Mouse (Mus musculus) layer of hippocampus, adult 9-10 months (tissue): ENCODE measurements around the gene Tnfrsf13b.
A peak's percentile ranks its signal among the peaks of the same experiment; 100 is the strongest.
"Not testable (repeated sequence)": the region's sequence is repeated elsewhere in the genome, so short reads cannot be mapped to it uniquely, and the experiment has no call there.

ENCODE experiments used
- DNase-seq: peaks from one replicate; pipeline ENCODE4 v3.0.0; 2022; ENCODE audit warnings: low spot score

The Tnfrsf13b gene

DNA sequence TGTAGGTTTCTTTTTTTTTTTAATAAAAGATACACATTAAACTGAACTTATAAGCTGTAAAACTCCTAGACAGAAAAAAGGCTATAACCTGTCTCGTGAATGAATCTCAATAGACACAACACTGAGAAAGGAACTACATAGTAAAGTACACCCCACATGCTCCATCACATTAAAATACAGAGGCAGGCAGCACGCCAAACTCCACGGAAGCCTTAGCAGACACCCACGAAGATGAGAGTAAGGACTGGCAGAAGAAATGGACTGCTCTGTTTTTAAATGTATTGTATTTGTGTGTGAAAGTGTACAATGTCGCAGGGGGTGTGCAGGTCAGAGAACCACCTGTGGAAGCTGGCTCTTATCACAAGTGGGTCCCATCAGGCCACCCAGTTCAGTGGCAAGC lies 43.6 kb downstream of the Tnfrsf13b start:
- DNase-seq: no peak

GRCm38 (mm10) chr11:61173477-61173876 lies 46.9 kb downstream of the Tnfrsf13b start:
- DNase-seq: not testable (repeated sequence)

DNA sequence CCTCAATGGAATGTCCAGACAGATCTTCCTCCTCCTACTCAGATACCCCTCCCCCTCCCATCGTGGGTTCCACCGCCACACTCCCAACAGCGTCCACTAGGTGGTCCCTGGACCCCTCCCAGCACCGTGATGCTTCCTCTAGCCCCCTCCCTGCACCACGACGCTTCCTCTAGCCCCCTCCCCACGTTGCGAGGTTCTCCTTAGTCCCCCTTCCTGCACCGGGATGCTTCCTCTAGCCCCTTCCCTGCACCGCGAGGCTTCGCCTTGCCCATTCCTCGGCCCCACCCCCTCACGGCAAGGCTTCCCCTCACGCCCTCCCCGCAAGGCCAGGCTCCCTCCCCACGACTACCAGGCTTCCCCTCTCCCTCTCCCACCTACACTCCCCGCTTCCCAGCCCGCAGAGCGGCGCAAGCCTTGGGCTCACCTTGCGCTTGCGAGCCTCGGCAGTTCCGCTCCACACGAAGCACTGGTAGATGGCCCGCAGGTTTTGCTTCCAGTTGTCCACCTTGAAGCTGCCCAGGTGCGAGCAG lies 47.8 kb downstream of the Tnfrsf13b start:
- DNase-seq: no peak

- DNase-seq: peak; percentile 98
These were observed 48.5 kb downstream of the Tnfrsf13b start, which contains the start of gene Usp22 for GRCm38 (mm10) chr11:61174821-61175658. Gene Usp22 (minus strand): TSS chr11:61175055.

GRCm38 (mm10) chr11:61175778-61176177 lies 49.2 kb downstream of the Tnfrsf13b start:
- no peak for DNase-seq

DNA sequence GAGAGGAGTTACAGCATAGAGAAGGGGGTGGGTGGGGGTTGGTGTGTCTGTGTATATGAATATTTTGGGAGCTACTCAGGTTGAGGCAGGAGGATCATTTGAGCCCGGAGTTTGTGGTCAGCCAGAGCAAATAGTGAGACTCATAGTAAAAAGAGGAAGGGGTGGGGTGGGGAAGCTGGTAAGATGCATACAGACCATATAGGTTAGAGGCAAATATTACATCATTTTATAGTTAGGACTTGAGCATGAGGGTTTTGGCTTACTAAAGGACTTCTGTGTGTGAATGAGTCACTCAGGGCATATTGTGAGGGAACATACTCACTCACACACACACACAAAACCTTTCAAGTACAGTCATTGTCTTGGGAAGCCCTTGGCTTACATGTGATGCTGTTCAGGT lies 49.8 kb downstream of the Tnfrsf13b start:
- DNase-seq: no peak

GRCm38 (mm10) chr11:61180361-61180760 lies 53.8 kb downstream of the Tnfrsf13b start:
- peak; percentile 22 for DNase-seq

- DNase-seq: no peak
These were observed 55.1 kb downstream of the Tnfrsf13b start for GRCm38 (mm10) chr11:61181624-61182023.

GRCm38 (mm10) chr11:61183820-61184219 lies 57.3 kb downstream of the Tnfrsf13b start:
- no peak for DNase-seq

- no peak for DNase-seq
These were observed 64.2 kb downstream of the Tnfrsf13b start for GRCm38 (mm10) chr11:61190776-61191175.

DNA sequence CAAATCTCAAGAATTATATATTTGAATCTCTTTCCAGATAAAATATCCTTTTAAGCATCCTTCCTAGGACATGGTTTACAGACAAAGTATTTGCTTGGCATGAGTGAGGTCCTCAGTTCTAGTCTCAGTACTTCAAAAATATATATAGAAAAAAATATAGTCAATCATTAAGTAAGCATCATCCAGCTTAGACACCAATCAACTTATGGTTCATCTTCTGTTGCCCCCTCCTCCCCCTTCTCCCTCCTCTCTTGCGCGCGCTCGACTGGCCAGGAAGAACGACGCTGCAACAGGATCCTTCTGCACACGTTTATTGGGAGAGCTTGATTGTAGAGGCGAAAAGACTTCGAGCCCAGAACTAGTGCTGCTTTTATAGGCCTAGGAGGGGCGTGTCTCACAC lies 65.6 kb downstream of the Tnfrsf13b start:
- DNase-seq: not testable (repeated sequence)

GRCm38 (mm10) chr11:61192779-61193178 lies 66.2 kb downstream of the Tnfrsf13b start:
- no peak for DNase-seq

DNA sequence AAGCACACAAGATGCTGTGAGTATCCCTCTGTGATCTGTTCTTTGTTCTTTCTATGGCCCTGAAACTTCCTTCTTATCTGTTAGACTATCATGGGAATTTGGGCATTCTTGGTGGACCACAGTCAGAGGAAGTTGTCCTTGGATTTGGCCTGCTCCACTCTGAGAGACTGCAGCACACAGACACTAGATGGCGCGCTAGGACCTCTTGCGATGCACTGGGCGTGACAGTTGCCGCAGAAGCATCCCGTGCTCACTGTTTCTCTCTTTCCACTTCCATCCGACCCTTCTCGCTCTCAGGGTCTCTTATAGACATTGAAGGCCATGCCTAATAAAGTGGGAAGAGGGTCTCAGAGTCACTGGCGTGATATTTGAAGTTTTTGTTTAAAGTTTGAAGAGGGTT lies 66.8 kb downstream of the Tnfrsf13b start:
- peak; percentile 73 for DNase-seq

DNA sequence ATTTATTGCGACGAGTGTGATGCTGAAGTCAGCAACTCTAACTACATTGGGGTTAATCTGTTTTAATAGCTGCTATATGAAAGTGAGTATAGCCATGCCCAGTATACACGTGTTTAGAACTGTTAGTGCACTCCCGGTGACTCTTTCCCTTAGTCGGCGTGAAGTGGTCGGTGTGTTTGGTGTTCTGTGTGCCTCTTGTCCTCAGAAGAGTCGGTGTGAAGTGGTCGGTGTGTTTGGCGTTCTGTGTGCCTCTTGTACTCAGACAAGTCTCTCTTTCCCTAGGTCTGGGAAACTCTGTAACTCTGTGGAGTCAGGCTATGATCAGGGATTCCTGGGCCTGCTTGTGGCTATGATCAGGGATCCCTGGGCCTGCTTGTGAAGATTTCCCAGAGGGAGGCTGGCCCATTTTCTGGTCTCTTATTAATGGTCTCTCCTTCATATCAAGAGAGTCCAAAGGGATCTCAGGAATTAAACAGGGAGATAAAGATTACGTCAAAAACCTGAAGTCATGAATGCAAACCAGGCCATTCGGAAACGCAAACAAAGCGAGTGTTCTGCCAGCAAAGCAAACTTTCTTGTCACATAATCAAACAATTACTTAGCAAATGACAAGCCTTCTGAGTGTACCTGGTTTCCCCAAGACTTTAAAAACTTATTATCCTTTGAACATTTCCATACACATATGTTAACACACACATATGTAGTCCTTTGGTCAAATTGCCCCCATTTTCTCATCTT lies 70.2 kb downstream of the Tnfrsf13b start:
- DNase-seq: no peak

- DNase-seq: no peak
These were observed 71.4 kb downstream of the Tnfrsf13b start for GRCm38 (mm10) chr11:61197935-61198334.
